Mouse (Mus musculus) thymus, adult 2 months (tissue): ENCODE measurements around the gene Cela1. TPM values are rescaled to one million over a fixed set of nuclear protein-coding genes. Genes with fewer than 3 reads are reported as not detected.

ENCODE experiments used
- DNase-seq: peaks from one replicate; pipeline ENCODE4 v3.0.0; 2021
- H3K27ac ChIP-seq: fragments of 200-500 bp; 2 replicates; pipeline ENCODE4 v1.5.1; 2012; ENCODE audit warnings: low read length, control low read depth; ENCODE audit not compliant: control insufficient read depth, insufficient read depth
- H3K27me3 ChIP-seq: fragments of 200-500 bp; 2 replicates; pipeline ENCODE4 v1.6.1; 2012; ENCODE audit warnings: mild to moderate bottlenecking, low read length, moderate library complexity, mixed read lengths; ENCODE audit not compliant: control insufficient read depth, insufficient read depth
- H3K36me3 ChIP-seq: fragments of 200-500 bp; 2 replicates; pipeline ENCODE4 v1.6.1; 2012; ENCODE audit warnings: mild to moderate bottlenecking, low read length, moderate library complexity; ENCODE audit not compliant: control insufficient read depth, insufficient read depth
- H3K4me1 ChIP-seq: fragments of 200-500 bp; replicated peaks from 2 replicates; pipeline ENCODE4 v1.6.1; 2012; ENCODE audit warnings: low read length; ENCODE audit not compliant: control insufficient read depth, insufficient read depth
- H3K4me3 ChIP-seq: fragments of 200-500 bp; 2 replicates; pipeline ENCODE4 v1.5.1; 2012; ENCODE audit warnings: mild to moderate bottlenecking, low read length, control low read depth, moderate library complexity; ENCODE audit not compliant: control insufficient read depth, insufficient read depth
- CTCF ChIP-seq: fragments of 200-500 bp; IDR thresholded peaks from 2 replicates; pipeline ENCODE4 v1.5.1; 2012; ENCODE audit warnings: mild to moderate bottlenecking, control low read depth, low read length, moderate library complexity, borderline replicate concordance; ENCODE audit not compliant: control insufficient read depth, poor library complexity, insufficient read depth; ENCODE audit errors: extremely low read depth
- POLR2A ChIP-seq: fragments of 200-500 bp; IDR thresholded peaks from 2 replicates; pipeline ENCODE4 v1.6.1; 2012; ENCODE audit warnings: mild to moderate bottlenecking, low read length, control low read depth, moderate library complexity; ENCODE audit not compliant: control insufficient read depth, poor library complexity, insufficient read depth; ENCODE audit errors: extremely low read depth
- WGBS: fragments of 180-500 bp; shearing (Covaris S2); methylation state at CpG from one replicate; pipeline ENCODE4 v1.1.7; 2018; 5-methylcytosine and 5-hydroxymethylcytosine counted together
- polyA plus RNA-seq: library from polyadenylated mRNA; depleted of rRNA; stranded (reverse); fragments of >200 nt; gene quantifications from 2 replicates; pipeline ENCODE4 v1.2.3, GENCODE M21; 2012

The Cela1 gene
- polyA plus RNA-seq, 1 experiment = 11.7 TPM

GRCm38 (mm10) chr15:100728586-100728985, 40.9 kb upstream of the Cela1 start:
- 12% methylated on average over 9 of the region's 9 CpGs for WGBS
- H3K27me3 ChIP-seq = no peaks in the 10 kb centered on the region
- H3K4me1 ChIP-seq = peaks cover 55% of the 10 kb centered on the region
- TF ChIP-seq CTCF (no peak), POLR2A (no peak)
- H3K36me3 ChIP-seq = no peaks in the 10 kb centered on the region
- DNase-seq = no peak
- H3K4me3 ChIP-seq = peak overlapping the region; percentile 55
- H3K27ac ChIP-seq = peak overlapping the region; percentile 13; the same call in 1 of the 2 replicates

GRCm38 (mm10) chr15:100727834-100728233, 40.1 kb upstream of the Cela1 start:
- Histone ChIP-seq H3K27me3 (no peaks in the 10 kb centered on the region), H3K4me1 (peaks cover 59% of the 10 kb centered on the region), H3K27ac (no peak overlapping the region), H3K36me3 (no peaks in the 10 kb centered on the region), H3K4me3 (peak overlapping the region; percentile 55)
- TF ChIP-seq POLR2A (no peak), CTCF (no peak)
- WGBS = 36% methylated on average over 11 of the region's 11 CpGs
- DNase-seq = no peak

GRCm38 (mm10) chr15:100726721-100727120, 39.0 kb upstream of the Cela1 start:
- no peaks in the 10 kb centered on the region for H3K27me3 ChIP-seq
- no peaks in the 10 kb centered on the region for H3K36me3 ChIP-seq
- H3K27ac ChIP-seq = no peak overlapping the region

GRCm38 (mm10) chr15:100723505-100723904, 35.8 kb upstream of the Cela1 start:
- peak overlapping the region; percentile 48; the same call in 1 of the 2 replicates for H3K27ac ChIP-seq
- H3K4me3 ChIP-seq = no peak overlapping the region
- DNase-seq = no peak
- H3K36me3 ChIP-seq = no peaks in the 10 kb centered on the region
- no peak for TF ChIP-seq POLR2A
- TF ChIP-seq CTCF = no peak
- H3K4me1 ChIP-seq = peaks cover 56% of the 10 kb centered on the region
- 53% methylated on average over 14 of the region's 14 CpGs for WGBS
- H3K27me3 ChIP-seq = no peaks in the 10 kb centered on the region

More at GRCm38 (mm10) chr15:100726721-100727120, 39.0 kb upstream of the Cela1 start:
- no peak overlapping the region for H3K4me3 ChIP-seq
- WGBS = 98% methylated on average over 11 of the region's 11 CpGs
- no peak for TF ChIP-seq CTCF
- TF ChIP-seq POLR2A = no peak
- peaks cover 54% of the 10 kb centered on the region for H3K4me1 ChIP-seq
- no peak for DNase-seq

- H3K27ac ChIP-seq = no peak overlapping the region
- peaks cover 48% of the 10 kb centered on the region for H3K4me1 ChIP-seq
- no peaks in the 10 kb centered on the region for H3K36me3 ChIP-seq
- no peak for DNase-seq
- WGBS = 85% methylated on average over 6 of the region's 6 CpGs
- H3K4me3 ChIP-seq = no peak overlapping the region
- TF ChIP-seq CTCF (no peak), POLR2A (no peak)
- H3K27me3 ChIP-seq = no peaks in the 10 kb centered on the region
Observed at GRCm38 (mm10) chr15:100722564-100722963, 34.8 kb upstream of the Cela1 start.

- no peak overlapping the region for H3K27ac ChIP-seq
- no peak for DNase-seq
- TF ChIP-seq CTCF (no peak), POLR2A (no peak)
- H3K36me3 ChIP-seq = no peaks in the 10 kb centered on the region
- H3K4me1 ChIP-seq = peaks cover 44% of the 10 kb centered on the region
- 77% methylated on average over 4 of the region's 4 CpGs for WGBS
- H3K27me3 ChIP-seq = no peaks in the 10 kb centered on the region
- H3K4me3 ChIP-seq = no peak overlapping the region
Observed at GRCm38 (mm10) chr15:100722026-100722425, 34.3 kb upstream of the Cela1 start.

- peaks cover 40% of the 10 kb centered on the region for H3K4me1 ChIP-seq
- H3K27ac ChIP-seq = no peak overlapping the region
- H3K36me3 ChIP-seq = 0 out of 2 replicates have a peak, but pooled peaks cover under 1% of the 10 kb centered on the region
- H3K27me3 ChIP-seq = no peaks in the 10 kb centered on the region
- TF ChIP-seq CTCF (no peak), POLR2A (no peak)
- WGBS = 91% methylated on average over 5 of the region's 5 CpGs
- DNase-seq = no peak
- no peak overlapping the region for H3K4me3 ChIP-seq
Observed at GRCm38 (mm10) chr15:100721445-100721844, 33.7 kb upstream of the Cela1 start.
